Mouse (Mus musculus) hindlimb bud, embryonic 11.5 days (tissue): ENCODE results near the gene Olfr1084.
"Not testable (repeated sequence)": the region's sequence is repeated elsewhere in the genome, so short reads cannot be mapped to it uniquely, and the experiment has no call there.

Source experiments
- DNase-seq: peaks from one replicate; pipeline ENCODE4 v3.0.0-alpha.2; 2012; ENCODE audit warnings: low read depth, low spot score; ENCODE audit errors: extremely low spot score

The Olfr1084 gene

DNA sequence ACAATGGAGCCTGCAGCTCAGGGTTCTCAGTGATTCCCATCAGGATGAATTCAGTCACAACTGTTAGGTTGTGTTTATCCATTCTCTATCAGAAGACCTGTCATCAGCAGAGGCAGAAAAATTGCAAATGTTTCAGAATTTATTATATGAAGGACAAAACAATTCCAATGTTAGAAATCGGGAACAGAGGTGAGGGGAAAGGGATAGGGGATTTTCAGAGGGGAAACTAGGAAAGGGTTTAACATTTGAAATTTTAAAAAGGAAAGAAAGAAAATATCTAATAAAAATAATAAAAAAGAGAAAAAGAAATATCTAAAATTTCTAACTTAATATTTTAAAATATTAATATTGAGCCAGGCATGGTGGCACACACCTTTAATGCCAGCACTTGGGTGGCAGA lies at the start of gene Olfr1084:
Gene Olfr1084 (minus strand): TSS at position 101 of the 400 bp plus-strand sequence.
- not testable (repeated sequence) for DNase-seq

DNA sequence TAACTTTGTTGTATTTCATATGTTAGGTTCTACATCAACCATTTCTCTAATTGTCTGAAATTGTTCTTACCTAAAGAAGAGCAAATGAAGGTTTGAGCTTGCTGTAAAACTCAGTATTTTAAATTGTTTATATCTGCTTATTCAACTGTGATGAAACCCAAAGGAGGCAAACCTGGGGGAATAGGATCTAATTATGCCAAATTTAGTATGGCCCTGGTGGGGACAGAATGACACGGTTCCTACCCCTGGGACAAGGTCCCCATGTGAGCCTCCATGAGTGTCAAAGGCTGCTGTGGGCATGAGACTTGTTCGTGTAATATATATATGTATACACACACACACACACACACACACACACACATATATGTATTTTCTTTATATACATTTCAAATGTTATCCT lies 40.5 kb upstream of the Olfr1084 start, which contains the start of gene Olfr1086:
Gene Olfr1086 (minus strand): TSS at position 101 of the 400 bp plus-strand sequence.
- DNase-seq = no peak

DNA sequence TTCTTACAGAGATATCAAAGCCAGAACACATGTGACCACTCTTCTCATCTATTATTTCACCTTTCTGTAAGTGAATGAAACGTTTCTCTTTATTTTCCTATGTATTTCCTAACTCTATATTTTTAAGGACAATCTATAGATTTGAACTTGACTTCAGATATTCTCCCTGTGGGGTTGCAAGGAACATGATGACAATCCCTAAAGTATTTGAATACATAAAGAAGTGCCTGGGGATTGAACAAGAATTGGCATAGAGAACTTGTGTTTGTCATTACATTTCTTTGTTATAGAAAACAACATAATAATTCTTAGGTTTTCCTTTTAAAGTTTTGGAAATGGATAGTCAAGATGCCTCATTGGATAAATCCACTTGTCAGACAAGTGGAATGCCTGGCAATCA lies 22.4 kb upstream of the Olfr1084 start, which contains the start of gene Olfr1085:
Gene Olfr1085 (minus strand): TSS at position 101 of the 400 bp plus-strand sequence.
- no peak for DNase-seq

DNA sequence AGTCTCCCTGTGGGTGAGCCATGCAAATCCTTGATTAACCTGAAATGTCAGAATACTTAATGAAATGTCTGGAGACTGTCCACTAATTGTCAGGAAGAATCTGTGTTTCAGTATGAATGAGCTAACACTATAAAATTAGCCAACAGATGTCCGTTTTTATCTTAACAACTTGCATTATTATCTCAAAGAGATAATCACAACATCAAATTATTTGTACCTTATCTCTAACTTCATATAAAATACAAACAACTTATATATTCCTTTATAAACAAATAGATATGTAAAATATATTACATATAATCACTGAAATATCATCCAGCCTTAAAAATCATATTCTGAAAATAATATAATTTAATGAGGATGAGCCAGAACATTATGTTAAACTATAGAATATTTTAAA lies 40.7 kb downstream of the Olfr1084 start, which contains the start of gene Olfr1082:
Gene Olfr1082 (minus strand): TSS at position 101 of the 400 bp plus-strand sequence.
- DNase-seq = not testable (repeated sequence)
